Mouse (Mus musculus): Measurements from ENCODE around the gene Tbc1d2.
A peak's percentile ranks its signal among the peaks of the same experiment; 100 is the strongest.
"Not testable (repeated sequence)": the region's sequence is repeated elsewhere in the genome, so short reads cannot be mapped to it uniquely, and the experiment has no call there.

Gene Tbc1d2

GRCm38 (mm10) chr4:46601258-46601843 lies 48.7 kb downstream of the Tbc1d2 start:
- DNase-seq = peak; percentile 71 to 74

- DNase-seq = peak in 1 of 2 experiments; percentile 12
Measured at GRCm38 (mm10) chr4:46600473-46601257, 49.3 kb downstream of the Tbc1d2 start.

GRCm38 (mm10) chr4:46599609-46600008 lies 50.4 kb downstream of the Tbc1d2 start:
- not testable (repeated sequence) for DNase-seq

- peak in 1 of 2 experiments; percentile 6 for DNase-seq
Measured at GRCm38 (mm10) chr4:46598981-46599380, 51.0 kb downstream of the Tbc1d2 start.

GRCm38 (mm10) chr4:46598111-46598510 lies 51.9 kb downstream of the Tbc1d2 start:
- DNase-seq = no peak

GRCm38 (mm10) chr4:46597286-46597961 lies 52.6 kb downstream of the Tbc1d2 start:
- DNase-seq = peak in 1 of 2 experiments; percentile 33

GRCm38 (mm10) chr4:46596398-46596797 lies 53.6 kb downstream of the Tbc1d2 start:
- peak; percentile 58 to 65 for DNase-seq

- peak in 1 of 2 experiments; percentile 2 for DNase-seq
Measured at GRCm38 (mm10) chr4:46594131-46594530, 55.9 kb downstream of the Tbc1d2 start.

- DNase-seq = peak in 1 of 2 experiments; percentile 1
Measured at GRCm38 (mm10) chr4:46593472-46593871, 56.5 kb downstream of the Tbc1d2 start.

- DNase-seq = peak in 1 of 2 experiments; percentile 23
Measured at GRCm38 (mm10) chr4:46591833-46592520, 58.0 kb downstream of the Tbc1d2 start.

GRCm38 (mm10) chr4:46590810-46591209 lies 59.2 kb downstream of the Tbc1d2 start:
- DNase-seq = no peak

- peak in 1 of 2 experiments; percentile 2 for DNase-seq
Measured at GRCm38 (mm10) chr4:46589946-46590684, 59.9 kb downstream of the Tbc1d2 start.

- peak in 1 of 2 experiments; percentile 2 for DNase-seq
Measured at GRCm38 (mm10) chr4:46589151-46589550, 60.9 kb downstream of the Tbc1d2 start.

GRCm38 (mm10) chr4:46586473-46586872 lies 63.5 kb downstream of the Tbc1d2 start:
- DNase-seq = peak in 1 of 2 experiments; percentile 1

- DNase-seq = peak; percentile 21 to 28
Measured at GRCm38 (mm10) chr4:46585811-46586190, 64.2 kb downstream of the Tbc1d2 start.

GRCm38 (mm10) chr4:46585041-46585810 lies 64.8 kb downstream of the Tbc1d2 start:
- peak in 1 of 2 experiments; percentile 3 for DNase-seq

GRCm38 (mm10) chr4:46584536-46584935 lies 65.5 kb downstream of the Tbc1d2 start:
- DNase-seq = not testable (repeated sequence)

GRCm38 (mm10) chr4:46584084-46584483 lies 65.9 kb downstream of the Tbc1d2 start:
- DNase-seq = not testable (repeated sequence)

GRCm38 (mm10) chr4:46582024-46582423 lies 68.0 kb downstream of the Tbc1d2 start:
- DNase-seq = not testable (repeated sequence)

GRCm38 (mm10) chr4:46581577-46581976 lies 68.4 kb downstream of the Tbc1d2 start:
- not testable (repeated sequence) for DNase-seq

- not testable (repeated sequence) for DNase-seq
Measured at GRCm38 (mm10) chr4:46580799-46581243, 69.2 kb downstream of the Tbc1d2 start.
